Mouse (Mus musculus) embryo, embryonic 9.5 days (tissue): ENCODE results near the gene Siah1a.

Source experiments
- DNase-seq: peaks from one replicate; pipeline ENCODE4 v3.0.0-alpha.2; 2017; ENCODE audit errors: extremely low spot score

Siah1a gene

DNA sequence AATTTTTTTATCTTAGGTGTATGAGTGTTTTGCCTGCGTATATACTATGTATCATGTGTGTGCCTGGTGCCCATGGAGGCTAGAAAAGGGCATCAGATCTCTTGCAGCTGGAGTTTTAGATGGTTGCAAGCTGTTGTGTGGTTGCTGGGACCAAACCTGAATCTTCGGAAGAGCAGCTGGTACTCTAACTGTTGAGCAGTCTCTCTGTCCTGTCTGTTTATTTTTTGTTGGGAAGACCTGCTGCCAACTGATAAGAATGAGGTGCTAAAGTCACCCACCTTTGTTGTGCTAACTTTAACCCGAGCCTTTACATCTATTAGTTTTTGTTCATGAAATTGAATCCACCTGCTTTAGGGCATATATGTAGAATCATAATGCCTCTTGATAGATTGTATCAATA lies 43.3 kb downstream of the Siah1a start:
- DNase-seq, result no peak

DNA sequence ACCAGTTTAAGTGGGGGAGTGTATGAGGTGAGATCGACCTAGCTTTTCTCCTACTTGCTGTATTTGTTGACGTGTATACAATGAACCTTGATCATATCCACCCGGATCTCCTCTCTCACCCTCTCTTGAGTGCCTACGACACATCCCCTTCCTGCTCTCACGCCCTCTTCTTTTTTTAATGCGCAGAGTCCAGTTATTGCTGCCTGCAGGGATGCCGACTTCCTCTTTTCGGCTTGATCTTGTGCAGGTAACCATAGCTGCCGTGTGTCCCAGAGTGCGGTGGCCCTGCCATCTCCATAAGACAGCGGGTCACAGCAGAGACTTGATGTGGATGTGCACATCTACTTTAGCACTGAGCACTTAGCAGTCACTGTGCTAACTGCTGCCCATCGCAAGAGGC lies 46.3 kb downstream of the Siah1a start:
- DNase-seq, result no peak

- DNase-seq, result no peak
Observed at GRCm38 (mm10) chr8:86698811-86699421, 46.8 kb downstream of the Siah1a start.

- no peak for DNase-seq
Observed at GRCm38 (mm10) chr8:86695703-86696102, 50.0 kb downstream of the Siah1a start.

GRCm38 (mm10) chr8:86694011-86694410 lies 51.7 kb downstream of the Siah1a start:
- no peak for DNase-seq

DNA sequence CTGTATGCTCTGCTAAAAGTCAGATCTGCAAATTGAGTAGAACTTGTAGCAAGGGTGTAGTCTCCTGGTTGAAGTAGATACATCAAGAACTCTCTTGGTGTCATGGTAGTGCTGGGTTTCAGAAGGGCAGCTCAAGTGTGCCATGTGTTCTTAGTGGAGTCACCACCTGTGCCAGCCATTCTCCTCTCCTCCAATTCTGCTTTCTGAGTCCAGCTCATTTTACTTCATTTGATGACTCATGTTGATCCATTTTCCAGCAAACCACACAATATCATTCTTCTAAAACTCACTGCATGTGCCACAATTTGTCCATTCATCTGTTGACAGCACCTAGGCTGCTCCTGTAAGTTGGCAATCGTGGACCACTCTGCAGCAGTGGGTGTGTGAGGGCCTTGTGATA lies 53.6 kb downstream of the Siah1a start:
- DNase-seq, result no peak

GRCm38 (mm10) chr8:86686629-86687028 lies 59.1 kb downstream of the Siah1a start:
- DNase-seq, result no peak
